Mouse (Mus musculus) heart, postnatal 0 days (tissue): ENCODE measurements around the gene Rasip1. TPM values are rescaled to one million over a fixed set of nuclear protein-coding genes. Genes with fewer than 3 reads are reported as not detected.

Source experiments
- ATAC-seq: fragments of 200-750 bp; cut with Nextera tagmentation; 2 replicates; pipeline ENCODE4 v1.8.0; 2017; ENCODE audit warnings: low read depth, moderate number of reproducible peaks, moderate library complexity; ENCODE audit not compliant: insufficient read depth
- DNase-seq: peaks from one replicate; pipeline ENCODE4 v3.0.0-alpha.2; 2016; ENCODE audit warnings: low spot score
- H3K27ac ChIP-seq: fragments of 300-500 bp; sonication (generic); 2 replicates; pipeline ENCODE4 v1.5.1; 2014; ENCODE audit warnings: low read depth, mild to moderate bottlenecking
- H3K27me3 ChIP-seq: fragments of 300-500 bp; sonication (generic); 2 replicates; pipeline ENCODE4 v1.6.1; 2014; ENCODE audit warnings: low read length, mixed read lengths; ENCODE audit not compliant: control insufficient read depth, insufficient read depth
- H3K36me3 ChIP-seq: fragments of 300-500 bp; sonication (generic); replicated peaks from 2 replicates; pipeline ENCODE4 v1.6.1; 2014; ENCODE audit warnings: low read length, mixed read lengths; ENCODE audit not compliant: control insufficient read depth, insufficient read depth
- H3K4me1 ChIP-seq: fragments of 300-500 bp; sonication (generic); 2 replicates; pipeline ENCODE4 v1.6.1; 2014; ENCODE audit warnings: antibody characterized with exemption; ENCODE audit not compliant: control insufficient read depth, insufficient read depth
- H3K4me2 ChIP-seq: fragments of 300-500 bp; sonication (generic); 2 replicates; pipeline ENCODE4 v1.6.1; 2014; ENCODE audit warnings: low read depth, mild to moderate bottlenecking, low read length, moderate library complexity
- H3K4me3 ChIP-seq: fragments of 300-500 bp; sonication (generic); 2 replicates; pipeline ENCODE4 v1.5.1; 2014; ENCODE audit warnings: low read depth, low read length
- H3K9ac ChIP-seq: fragments of 300-500 bp; sonication (generic); replicated peaks from 2 replicates; pipeline ENCODE4 v1.6.1; 2014; ENCODE audit warnings: low read depth, low read length, mixed read lengths
- H3K9me3 ChIP-seq: fragments of 300-500 bp; sonication (generic); replicated peaks from 2 replicates; pipeline ENCODE4 v1.6.1; 2016; ENCODE audit warnings: low read length; ENCODE audit not compliant: control insufficient read depth
- CTCF ChIP-seq: IDR thresholded peaks from 2 replicates; pipeline ENCODE4 v1.5.1; 2016; ENCODE audit warnings: antibody characterized with exemption, control low read depth, low read depth
- EP300 ChIP-seq: IDR thresholded peaks from 2 replicates; pipeline ENCODE4 v1.6.1; 2016; ENCODE audit warnings: antibody characterized with exemption, low read depth
- WGBS: fragments of 180-500 bp; shearing (Covaris S2); extraction: QIAGEN DNeasy Blood & Tissue Kit; methylation state at CpG from one replicate; pipeline ENCODE4 v1.1.7; 2014; 5-methylcytosine and 5-hydroxymethylcytosine counted together
- polyA plus RNA-seq: library from polyadenylated mRNA; unstranded; fragments of >200 nt; fragmentation: Nextera tagmentation; extraction: Ambion mirVana; gene quantifications from 2 replicates; pipeline ENCODE4 v1.2.1, GENCODE M21; 2015
- total RNA-seq: library from RNA; depleted of rRNA; stranded (reverse); fragments of >200 nt; gene quantifications from 2 replicates; pipeline ENCODE4 v1.2.3, GENCODE M21; 2014; ENCODE audit warnings: low replicate concordance

The Rasip1 gene
- total and polyA plus RNA-seq, 2 experiments from 2014 or later: 13.7 to 77.6 TPM

DNA sequence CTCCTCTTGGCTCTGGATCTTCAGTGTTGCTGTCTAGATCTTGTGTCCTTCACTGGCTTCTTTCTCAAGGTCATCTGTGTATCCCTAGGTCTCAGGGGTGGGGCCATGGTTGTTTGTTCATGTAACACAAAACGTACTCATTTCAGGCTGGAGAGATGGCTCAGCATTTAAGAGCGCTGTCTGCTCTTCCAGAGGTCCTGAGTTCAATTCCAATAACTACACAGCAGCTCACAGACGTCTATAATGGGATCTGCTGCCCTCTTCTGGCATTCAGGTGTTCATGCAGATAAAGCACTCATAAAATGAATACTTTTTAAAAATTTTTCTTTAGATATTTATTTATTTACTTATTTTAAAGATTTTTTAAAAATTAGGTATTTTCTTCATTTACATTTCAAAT lies 36.4 kb upstream of the Rasip1 start:
- Histone ChIP-seq H3K4me2 (no peak overlapping the region), H3K4me3 (no peak overlapping the region), H3K9me3 (no peaks in the 10 kb centered on the region), H3K4me1 (no peaks in the 10 kb centered on the region), H3K27ac (no peak overlapping the region), H3K27me3 (no peaks in the 10 kb centered on the region), H3K9ac (no peak overlapping the region), H3K36me3 (peaks cover 9% of the 10 kb centered on the region; the same call in 1 of the 2 replicates)
- DNase-seq (no peak), ATAC-seq (no peak)
- 65% methylated on average over 3 of the region's 3 CpGs for WGBS
- peak; percentile 22; the same call in 1 of the 2 replicates for TF ChIP-seq CTCF
- TF ChIP-seq EP300: no peak

- no peak for ATAC-seq
Observed at GRCm38 (mm10) chr7:45591880-45592279, 35.4 kb upstream of the Rasip1 start.

GRCm38 (mm10) chr7:45593118-45593815 lies 34.0 kb upstream of the Rasip1 start:
- peak; percentile 73 for DNase-seq
- Histone ChIP-seq H3K27me3 (no peaks in the 10 kb centered on the region), H3K36me3 (no peaks in the 10 kb centered on the region)

More at GRCm38 (mm10) chr7:45591880-45592279, 35.4 kb upstream of the Rasip1 start:
- Histone ChIP-seq H3K4me1 (no peaks in the 10 kb centered on the region), H3K4me2 (no peak overlapping the region), H3K9ac (no peak overlapping the region), H3K27ac (no peak overlapping the region), H3K36me3 (0 out of 2 replicates have a peak, but pooled peaks cover 4% of the 10 kb centered on the region), H3K4me3 (no peak overlapping the region), H3K27me3 (no peaks in the 10 kb centered on the region), H3K9me3 (no peaks in the 10 kb centered on the region)
- 69% methylated on average over 7 of the region's 7 CpGs for WGBS
- DNase-seq: no peak
- TF ChIP-seq EP300 (no peak), CTCF (no peak)

DNA sequence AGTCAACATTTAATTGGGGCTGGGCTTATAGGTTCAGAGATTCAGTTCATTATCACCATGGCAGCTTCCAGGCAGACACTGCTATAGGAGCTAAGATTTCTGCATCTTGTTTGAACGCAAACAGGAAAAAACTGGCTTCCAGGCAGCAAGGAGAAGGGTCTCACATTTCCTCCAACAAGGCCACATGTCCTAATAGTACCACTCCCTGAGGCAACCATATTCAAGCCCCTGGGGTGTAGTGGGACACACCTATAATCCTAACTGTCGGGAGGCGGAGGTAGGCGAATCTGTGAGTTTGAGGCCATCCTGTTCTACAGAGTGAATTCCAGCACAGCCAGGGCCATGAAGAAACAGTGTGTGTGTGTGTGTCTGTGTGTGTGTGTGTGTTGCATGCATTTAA lies 32.1 kb upstream of the Rasip1 start:
- Histone ChIP-seq H3K9me3 (no peaks in the 10 kb centered on the region), H3K9ac (no peak overlapping the region), H3K4me3 (no peak overlapping the region), H3K36me3 (no peaks in the 10 kb centered on the region), H3K4me1 (no peaks in the 10 kb centered on the region; the same call in 1 of the 2 replicates), H3K27ac (no peak overlapping the region), H3K27me3 (no peaks in the 10 kb centered on the region), H3K4me2 (no peak overlapping the region)
- DNase-seq: no peak
- WGBS: 83% methylated on average over 4 of the region's 4 CpGs
- no peak for ATAC-seq
- no peak for TF ChIP-seq CTCF
- no peak for TF ChIP-seq EP300

More at GRCm38 (mm10) chr7:45593118-45593815, 34.0 kb upstream of the Rasip1 start:
- 15% methylated on average over 10 of the region's 10 CpGs for WGBS
- Histone ChIP-seq H3K9me3 (no peaks in the 10 kb centered on the region), H3K4me3 (no peak overlapping the region), H3K9ac (no peak overlapping the region), H3K4me2 (no peak overlapping the region), H3K27ac (no peak overlapping the region), H3K4me1 (no peaks in the 10 kb centered on the region)
- no peak for ATAC-seq
- peak; percentile 89 for TF ChIP-seq CTCF
- 0 out of 2 replicates have a peak, but pooled peaks have one; percentile 33 for TF ChIP-seq EP300

DNA sequence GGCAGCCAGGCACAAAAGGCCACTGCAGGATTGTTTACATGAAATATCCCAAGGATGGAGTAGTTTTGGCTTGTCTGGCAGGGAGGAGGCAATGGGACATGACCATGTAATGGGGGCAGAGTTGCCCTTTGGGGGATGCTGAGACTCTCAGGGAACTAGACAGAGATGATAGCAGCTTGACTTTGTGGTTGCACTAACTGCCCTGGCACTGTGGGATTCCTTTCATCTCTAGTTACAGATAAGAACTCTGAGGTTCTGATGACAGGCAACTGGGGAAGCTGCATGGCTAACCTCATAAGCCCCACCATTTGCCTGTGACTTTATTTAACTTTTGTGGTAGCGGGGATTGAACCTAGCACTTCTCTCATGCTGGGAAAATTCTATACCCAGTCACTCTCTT lies 31.2 kb upstream of the Rasip1 start:
- Histone ChIP-seq H3K27me3 (no peaks in the 10 kb centered on the region), H3K4me1 (no peaks in the 10 kb centered on the region; the same call in 1 of the 2 replicates), H3K4me2 (no peak overlapping the region), H3K9me3 (no peaks in the 10 kb centered on the region), H3K9ac (no peak overlapping the region), H3K27ac (no peak overlapping the region), H3K4me3 (no peak overlapping the region), H3K36me3 (no peaks in the 10 kb centered on the region)
- no peak for DNase-seq
- 67% methylated on average over 1 of the region's 1 CpGs for WGBS
- no peak for ATAC-seq
- TF ChIP-seq EP300: no peak
- TF ChIP-seq CTCF: no peak

- Histone ChIP-seq H3K27me3 (no peaks in the 10 kb centered on the region), H3K9ac (no peak overlapping the region), H3K4me1 (no peaks in the 10 kb centered on the region; the same call in 1 of the 2 replicates), H3K9me3 (no peaks in the 10 kb centered on the region), H3K4me3 (no peak overlapping the region), H3K36me3 (no peaks in the 10 kb centered on the region), H3K4me2 (no peak overlapping the region), H3K27ac (no peak overlapping the region)
- ATAC-seq: no peak
- WGBS: 87% methylated on average over 5 of the region's 5 CpGs
- no peak for DNase-seq
- no peak for TF ChIP-seq EP300
- no peak for TF ChIP-seq CTCF
Observed at GRCm38 (mm10) chr7:45597013-45597412, 30.3 kb upstream of the Rasip1 start.
